Mouse (Mus musculus): Measurements from ENCODE around the gene Coro2a.

Coro2a gene

GRCm38 (mm10) chr4:46489028-46489925, 112.7 kb downstream of the Coro2a start, which contains the start of gene Nans:
Gene Nans, plus strand, starts transcription at chr4:46489248.
- Histone ChIP-seq H3K27me3 (ENCODE audit: insufficient read depth, low read length) (no peaks in the 10 kb centered on the region), H3K36me3 (ENCODE audit: insufficient read depth, low read length) (peaks cover 33% of the 10 kb centered on the region), H3K4me3 (replicated peaks; ENCODE audit: low read length) (peak within 1 kb of the TSS; percentile 94), H3K4me1 (replicated peaks; ENCODE audit: low read depth, low read length) (peaks cover 51% of the 10 kb centered on the region), H3K9me3 (ENCODE audit: low read length) (no peaks in the 10 kb centered on the region)
- TF ChIP-seq CTCF (conservative IDR thresholded peaks at IDR 0.05; ENCODE audit: low read length) (no peak), NANOG (IDR thresholded peaks at IDR 0.05; ENCODE audit: borderline replicate concordance, low read length) (no peak), POU5F1 (IDR thresholded peaks at IDR 0.05; ENCODE audit: borderline replicate concordance, low read length) (no peak)

- no peak for TF ChIP-seq POU5F1 (IDR thresholded peaks at IDR 0.05; ENCODE audit: borderline replicate concordance, low read length)
- no peak for TF ChIP-seq NANOG (IDR thresholded peaks at IDR 0.05; ENCODE audit: borderline replicate concordance, low read length)
- no peak for TF ChIP-seq CTCF (conservative IDR thresholded peaks at IDR 0.05; ENCODE audit: low read length)
- no peaks in the 10 kb centered on the region for H3K27me3 ChIP-seq (ENCODE audit: insufficient read depth, low read length)
- H3K4me1 ChIP-seq (replicated peaks; ENCODE audit: low read depth, low read length) = peaks cover 60% of the 10 kb centered on the region
- H3K4me3 ChIP-seq (replicated peaks; ENCODE audit: low read length) = no peak overlapping the region
- H3K36me3 ChIP-seq (ENCODE audit: insufficient read depth, low read length) = peaks cover 13% of the 10 kb centered on the region
- H3K9me3 ChIP-seq (ENCODE audit: low read length) = no peaks in the 10 kb centered on the region
Measured at GRCm38 (mm10) chr4:46487348-46487747, 114.7 kb downstream of the Coro2a start.

Measured in E14TG2a.4 (cell line).